Mouse (Mus musculus) c-Kit-positive CD71-positive TER-119-negative erythroid progenitor cells, embryonic 14.5 days (primary cell): ENCODE results near the gene Taok1.
"Not testable (repeated sequence)": the region's sequence is repeated elsewhere in the genome, so short reads cannot be mapped to it uniquely, and the experiment has no call there.

Experiments
- DNase-seq: peaks from one replicate; pipeline ENCODE4 v3.0.0-alpha.2; 2013; ENCODE audit warnings: low read depth

Gene Taok1

DNA sequence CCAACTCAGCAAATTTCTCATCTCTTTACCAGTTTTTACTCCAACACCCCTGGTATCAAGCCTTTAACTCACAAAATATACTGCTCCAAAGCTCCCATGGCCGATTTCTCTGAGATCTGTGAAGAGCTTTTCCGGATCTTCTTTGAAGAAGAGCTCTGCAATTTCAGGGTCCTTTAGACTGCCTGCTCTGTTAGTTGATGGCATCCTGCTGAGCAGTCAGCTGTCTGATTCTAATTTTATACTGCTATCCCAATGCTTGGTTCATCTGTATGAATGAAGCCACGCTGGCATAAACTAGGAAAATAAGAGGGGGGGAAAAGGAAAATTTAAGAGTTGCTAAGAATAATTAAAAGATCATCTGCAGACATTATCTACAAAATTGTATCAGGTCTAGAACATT lies 22.4 kb downstream of the Taok1 start:
- DNase-seq, result no peak

DNA sequence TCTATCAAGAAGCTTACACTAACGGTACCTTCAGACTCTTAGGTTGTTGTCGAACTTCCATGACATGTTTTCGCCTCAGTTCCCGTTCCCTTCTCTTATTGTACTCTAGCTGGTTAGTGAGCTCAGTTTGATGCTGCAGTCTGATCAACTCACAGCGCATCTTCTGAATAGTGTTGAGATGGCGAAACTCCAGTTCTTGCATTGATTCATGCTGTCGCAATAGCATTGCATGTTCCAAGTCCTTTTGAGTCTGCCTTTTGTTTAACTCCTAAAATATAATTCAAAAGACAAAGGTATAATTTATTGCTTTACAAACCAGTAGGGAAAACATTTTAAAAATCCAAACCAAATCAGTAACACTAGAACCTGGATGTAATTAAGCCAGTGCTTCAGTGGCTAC lies 62.4 kb downstream of the Taok1 start:
- DNase-seq, result no peak

DNA sequence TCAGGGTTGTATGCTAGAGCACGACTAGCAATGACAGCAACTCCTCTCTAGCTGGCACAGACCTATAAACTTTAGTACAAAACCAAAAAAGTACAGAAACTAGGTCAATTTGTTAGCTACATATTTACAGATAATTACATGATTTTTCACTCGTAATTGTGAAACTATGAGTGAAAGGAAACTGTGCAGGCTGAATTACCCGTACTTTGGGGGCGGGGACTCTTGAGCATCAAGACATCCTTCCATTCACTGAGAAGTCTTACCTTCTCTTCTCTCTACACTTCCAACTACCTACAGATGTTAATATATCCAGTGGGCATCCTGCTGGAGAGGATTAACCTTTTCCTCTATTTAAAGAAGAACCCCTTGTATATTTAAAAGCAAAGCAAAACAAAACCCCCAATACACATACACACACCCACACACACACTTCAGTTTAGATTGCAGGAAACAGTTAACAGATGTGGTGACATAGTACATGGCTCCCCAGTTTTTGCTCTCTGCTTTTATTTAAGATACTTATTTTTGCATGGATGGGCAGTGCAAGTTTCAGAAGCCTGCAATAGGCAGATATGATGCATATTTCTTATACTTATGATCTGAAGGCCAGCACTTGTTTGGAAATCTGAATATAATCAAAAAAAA lies 75.3 kb downstream of the Taok1 start:
- no peak for DNase-seq

DNA sequence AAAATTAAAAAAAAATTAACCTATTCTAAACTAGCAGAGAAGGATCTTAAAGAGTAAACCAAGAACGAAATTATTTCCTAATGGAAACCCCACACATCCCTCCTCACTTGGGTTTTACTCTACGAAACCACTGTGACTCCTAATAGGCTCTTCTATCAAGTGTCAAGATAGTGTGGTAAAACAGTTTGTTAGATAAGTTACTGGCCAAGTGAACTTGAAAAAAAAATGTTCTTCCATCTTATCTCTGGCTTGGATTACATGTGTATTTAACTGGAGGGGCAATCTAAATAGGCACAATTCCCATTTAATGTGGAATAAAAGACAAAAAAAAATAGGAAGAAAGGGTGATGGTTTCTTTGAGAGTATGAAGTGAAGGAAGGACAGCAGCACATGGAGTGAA lies 76.8 kb downstream of the Taok1 start:
- DNase-seq, result no peak

DNA sequence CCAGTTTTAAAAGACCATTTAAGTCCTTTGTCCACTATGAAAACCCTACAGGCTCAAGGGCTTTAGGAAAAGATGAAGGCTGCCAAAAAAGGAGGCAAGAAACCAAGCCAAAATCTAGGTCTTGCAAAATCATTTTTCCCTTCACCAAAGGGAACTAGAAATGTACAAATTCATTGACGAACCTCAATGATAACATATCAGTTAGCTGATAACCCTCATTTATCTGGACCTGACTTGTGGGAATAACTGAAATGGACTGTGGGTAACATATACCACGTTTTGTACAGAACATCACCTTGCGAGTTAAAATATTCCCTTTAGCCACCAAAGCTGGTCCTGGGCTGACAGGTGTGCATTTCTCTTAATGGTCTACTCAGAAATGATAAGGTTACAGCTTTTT lies 78.0 kb downstream of the Taok1 start:
- DNase-seq, result no peak

DNA sequence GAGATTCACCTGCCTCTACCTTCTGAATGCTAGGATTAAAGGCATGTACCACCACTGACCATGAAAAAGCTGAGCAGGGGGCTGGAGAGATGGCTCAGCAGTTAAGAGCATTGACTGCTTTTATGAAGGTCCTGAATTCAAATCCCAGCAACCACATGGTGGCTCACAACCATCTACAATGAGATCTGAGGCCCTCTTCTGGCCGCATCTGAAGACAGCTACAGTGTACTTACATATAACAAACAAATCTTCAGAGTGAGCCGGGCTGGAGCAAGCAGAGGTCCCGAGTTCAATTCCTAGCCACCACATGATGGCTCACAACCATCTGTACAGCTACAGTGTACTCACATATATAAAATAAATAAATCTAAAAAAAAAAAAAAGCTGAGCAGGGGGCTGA lies 79.2 kb downstream of the Taok1 start:
- not testable (repeated sequence) for DNase-seq

DNA sequence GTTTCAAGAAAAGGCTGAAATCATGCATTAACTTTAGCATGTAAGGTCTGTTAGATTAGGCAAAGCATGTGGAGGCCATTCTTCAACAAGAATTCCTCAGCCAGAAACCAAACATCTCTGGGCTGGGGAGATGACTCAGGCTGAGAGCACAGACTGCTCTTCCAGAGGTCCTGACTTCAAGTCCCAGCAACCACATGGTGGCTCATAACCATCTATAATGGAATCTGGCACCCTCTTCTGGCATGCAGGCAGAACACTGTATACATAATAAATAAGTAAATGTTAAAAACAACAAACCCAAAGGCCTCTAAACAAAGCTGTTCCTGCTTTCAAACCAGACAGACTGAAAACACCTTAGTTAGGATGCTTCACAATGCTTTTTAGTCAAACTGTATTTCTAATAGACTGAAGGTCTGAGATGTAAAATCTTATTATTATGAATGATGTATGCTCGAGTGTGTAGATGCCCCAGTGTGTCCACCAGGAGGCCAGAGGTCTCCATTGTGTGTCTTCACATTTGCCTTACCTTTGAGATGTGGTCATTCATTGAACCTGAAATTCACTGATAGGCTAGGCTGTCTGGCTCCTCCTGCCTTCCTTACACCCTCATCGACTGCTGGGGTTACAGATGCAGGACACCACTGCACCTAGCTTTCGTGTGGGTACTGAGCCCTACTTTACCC lies 81.7 kb downstream of the Taok1 start:
- DNase-seq, result no peak

DNA sequence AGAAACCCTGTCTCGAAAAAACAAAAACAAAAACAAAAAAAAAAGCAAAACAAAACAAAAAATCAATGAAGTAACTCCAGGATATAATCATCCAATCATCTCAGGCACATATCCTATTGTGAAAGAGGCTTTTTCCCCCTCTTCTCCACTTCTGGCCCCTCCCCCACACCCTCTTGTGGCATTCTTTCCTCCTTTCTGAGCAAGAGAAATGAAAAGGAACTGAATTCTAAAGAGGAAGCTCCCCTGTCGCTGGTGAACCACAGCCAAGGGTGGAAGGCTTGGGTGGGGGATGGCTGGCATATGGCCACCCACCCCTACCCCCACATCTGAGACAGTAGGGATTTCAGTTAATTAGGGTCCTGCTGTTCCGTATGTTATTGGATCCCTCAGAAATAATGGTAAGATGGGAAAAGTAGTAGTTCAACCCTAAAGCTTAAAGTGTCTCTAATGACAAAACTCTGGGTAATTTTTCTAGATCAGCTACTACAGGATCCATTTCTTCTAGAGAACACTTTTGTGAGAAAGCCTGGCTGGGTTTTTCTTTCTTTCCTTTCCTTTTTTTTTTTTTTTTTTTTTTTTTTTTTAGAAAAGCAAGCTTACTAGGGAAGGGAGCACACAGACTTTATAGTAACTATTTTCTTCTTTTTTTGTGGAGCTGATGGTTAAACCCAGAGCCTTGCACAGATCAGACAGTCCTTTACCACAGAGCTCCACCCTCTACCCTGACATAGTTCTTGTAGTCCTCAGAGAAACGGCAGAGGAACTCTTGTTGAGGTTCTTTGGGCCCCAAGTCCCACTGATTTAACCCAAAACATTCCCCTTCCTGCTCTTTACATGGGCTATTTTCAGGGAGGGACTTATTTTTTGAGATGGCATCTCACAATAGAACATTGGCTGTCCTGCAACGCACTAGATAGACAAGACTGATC lies 86.8 kb downstream of the Taok1 start:
- DNase-seq, result no peak

DNA sequence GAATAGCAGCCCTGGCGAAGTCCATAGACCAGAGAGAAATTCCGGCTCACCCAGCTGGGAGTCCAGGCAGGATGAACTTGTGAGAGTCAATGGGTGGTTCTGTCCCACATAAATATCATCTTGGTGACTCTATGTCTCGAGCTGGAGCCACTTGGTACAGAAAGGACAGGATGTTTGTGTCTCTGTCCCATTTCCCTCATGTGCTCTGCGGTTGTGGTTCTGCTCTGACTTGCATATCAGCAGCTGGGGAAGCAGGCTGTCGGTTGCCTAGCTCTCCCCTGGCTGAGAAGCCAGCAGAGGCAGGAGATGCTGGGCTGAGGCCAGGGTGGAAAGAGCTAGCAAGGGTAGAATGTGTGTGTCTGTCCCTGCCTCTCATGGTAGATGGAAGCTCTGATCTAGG lies 88.6 kb downstream of the Taok1 start, which contains the start of gene Gm10392:
Gene Gm10392 (minus strand): TSS at position 156 of the 400 bp plus-strand sequence.
- DNase-seq, result no peak

DNA sequence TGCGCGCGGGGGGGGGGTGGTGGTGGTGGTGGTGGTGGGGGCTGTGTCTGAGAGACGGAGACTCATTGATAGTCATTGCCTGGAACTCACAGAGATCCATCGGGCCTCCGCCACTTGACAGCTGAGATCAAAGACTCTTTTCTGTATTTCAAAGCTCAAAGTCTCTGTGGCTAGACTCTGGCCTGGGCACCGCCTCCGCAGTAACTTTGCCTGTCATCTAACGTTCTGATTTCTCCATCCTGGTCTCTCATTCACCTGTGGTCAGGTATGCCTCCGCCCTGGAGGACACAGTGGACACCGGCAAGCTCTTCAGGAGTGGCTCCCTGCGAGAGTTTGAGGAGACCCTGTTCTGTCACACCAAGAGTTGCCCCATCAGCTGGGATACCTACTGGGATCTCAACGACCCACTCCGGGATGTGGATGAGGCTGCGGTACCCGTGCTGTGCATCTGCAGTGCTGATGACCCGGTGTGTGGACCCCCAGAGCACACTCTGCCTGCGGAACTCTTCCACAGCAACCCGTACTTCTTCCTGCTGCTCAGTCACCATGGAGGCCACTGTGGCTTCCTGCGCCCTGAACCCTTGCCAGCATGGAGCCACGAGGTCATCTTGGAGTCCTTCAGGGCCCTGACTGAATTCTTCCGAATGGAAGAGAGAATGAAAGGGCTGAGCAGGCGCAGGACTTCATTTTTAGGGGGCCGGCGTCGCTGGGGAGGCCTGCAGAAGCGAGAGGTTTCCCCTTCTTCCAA lies 89.4 kb downstream of the Taok1 start:
- no peak for DNase-seq

DNA sequence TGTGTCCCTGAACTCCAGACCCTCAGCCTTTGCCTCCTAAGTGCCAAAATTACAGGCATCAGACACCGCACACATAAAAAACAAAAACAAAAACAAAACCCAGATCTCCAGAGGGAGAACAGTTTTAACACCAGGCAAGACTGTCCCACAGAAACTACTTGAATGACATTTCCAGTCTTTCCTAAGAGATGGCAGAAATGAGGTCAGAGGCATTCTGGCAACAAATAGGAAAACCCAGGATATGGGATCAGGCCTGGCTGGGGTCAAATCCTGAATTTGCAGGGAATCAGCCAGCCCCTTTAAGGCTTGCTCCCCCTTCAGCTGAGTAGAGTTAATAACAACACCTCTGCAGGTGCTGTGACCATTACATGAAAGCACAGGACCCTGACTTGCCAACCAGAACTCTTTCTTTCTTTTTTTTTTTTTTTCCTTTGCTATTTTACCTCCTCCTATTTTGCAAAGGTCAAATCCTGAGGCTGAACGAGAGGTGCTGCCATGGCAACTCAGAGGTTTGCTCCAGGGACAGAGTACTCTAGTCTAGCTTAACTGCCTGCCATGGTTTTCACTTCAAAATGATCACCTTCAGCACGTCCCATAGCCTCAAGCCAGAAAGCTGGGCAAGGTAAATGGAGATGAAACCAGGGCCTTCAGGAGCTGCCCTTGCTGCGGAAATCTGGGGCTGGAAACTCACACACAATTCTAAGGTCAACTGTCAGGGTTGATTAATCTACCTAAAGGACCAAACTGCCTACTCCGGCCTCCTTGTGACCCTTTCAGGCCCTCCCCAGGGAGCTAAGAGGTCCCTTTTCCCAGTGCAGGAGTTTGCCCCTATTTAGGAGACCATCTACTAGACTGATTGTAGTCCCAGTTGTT lies 90.8 kb downstream of the Taok1 start:
- no peak for DNase-seq

DNA sequence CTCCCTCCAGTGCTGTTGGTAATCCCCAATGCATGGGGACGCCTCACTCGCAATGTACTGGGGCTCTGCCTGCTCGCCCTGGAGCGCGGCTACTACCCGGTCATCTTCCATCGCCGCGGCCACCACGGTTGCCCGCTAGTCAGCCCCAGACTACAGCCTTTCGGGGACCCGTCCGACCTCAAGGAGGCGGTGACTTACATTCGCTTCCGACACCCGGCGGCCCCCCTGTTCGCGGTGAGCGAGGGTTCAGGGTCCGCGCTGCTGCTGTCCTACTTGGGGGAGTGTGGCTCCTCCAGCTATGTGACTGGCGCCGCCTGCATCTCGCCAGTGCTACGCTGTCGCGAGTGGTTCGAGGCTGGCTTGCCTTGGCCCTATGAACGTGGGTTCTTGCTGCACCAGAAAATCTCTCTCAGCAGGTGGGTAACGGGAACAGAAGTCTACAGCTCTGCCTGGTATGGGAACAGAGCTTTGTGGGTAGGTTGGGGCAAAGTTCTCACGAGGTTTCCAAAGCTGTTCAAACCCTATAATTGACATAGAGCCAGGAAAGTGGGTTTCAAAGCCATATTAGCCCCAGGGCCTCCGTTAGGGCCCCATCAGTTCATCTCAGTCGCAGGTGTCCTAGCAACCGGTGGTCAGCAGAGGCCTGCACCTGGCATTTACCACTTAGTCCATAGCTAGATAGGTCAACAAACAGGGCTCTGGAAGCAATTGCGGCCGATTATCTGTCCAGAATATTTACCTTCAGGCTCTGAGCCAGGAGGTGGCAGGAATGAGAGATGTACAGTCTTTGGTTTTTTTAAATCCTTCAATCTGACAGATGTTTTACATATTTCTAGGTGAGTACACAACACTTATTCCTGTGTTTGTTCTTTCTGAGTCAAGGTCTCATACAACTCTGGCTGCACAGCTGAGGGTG lies 91.7 kb downstream of the Taok1 start, which contains the start of gene Trp53i13:
Gene Trp53i13 (minus strand): TSS at position 344 of the 916 bp plus-strand sequence.
- DNase-seq, result no peak

DNA sequence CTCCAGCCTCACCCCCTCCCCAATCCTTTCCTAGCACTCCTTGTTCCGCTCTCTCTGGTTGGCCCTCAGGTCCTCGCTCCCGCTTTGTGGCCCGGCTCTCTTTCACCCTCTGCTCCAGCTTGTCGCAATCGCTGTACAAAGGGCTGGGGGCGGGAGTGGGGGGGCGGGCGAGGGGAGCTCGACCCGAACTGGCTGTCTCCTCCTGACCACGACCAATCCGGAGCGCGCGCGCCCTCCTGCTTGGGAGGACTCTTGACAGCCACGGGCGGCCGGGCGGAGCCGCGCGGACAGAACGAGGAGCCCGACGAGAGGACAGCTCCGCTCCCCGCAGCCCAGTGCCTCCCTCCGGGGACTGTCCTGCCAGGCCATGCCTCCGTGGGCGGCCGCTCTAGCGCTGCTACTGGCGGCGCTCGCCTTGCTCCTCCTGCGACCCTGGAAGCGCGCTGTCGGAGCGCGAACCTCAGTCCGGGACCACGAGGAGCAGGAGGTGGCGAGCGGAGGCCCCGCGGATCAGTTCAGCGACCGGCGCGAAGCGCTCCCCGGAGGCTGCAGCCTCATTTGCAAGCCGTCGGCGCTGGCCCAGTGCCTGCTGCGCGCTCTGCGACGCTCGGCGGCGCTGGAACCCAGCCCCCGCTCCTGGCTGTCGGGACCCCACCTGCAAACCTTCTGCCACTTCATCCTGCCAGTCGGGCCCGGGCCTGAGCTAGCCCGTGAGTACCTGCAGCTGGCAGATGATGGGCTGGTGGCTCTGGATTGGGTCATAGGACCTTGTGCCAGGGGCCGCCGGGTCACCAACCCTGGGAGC lies 92.6 kb downstream of the Taok1 start, which contains the start of gene Abhd15:
Gene Abhd15 (plus strand): TSS at position 290 of the 805 bp plus-strand sequence.
- no peak for DNase-seq

DNA sequence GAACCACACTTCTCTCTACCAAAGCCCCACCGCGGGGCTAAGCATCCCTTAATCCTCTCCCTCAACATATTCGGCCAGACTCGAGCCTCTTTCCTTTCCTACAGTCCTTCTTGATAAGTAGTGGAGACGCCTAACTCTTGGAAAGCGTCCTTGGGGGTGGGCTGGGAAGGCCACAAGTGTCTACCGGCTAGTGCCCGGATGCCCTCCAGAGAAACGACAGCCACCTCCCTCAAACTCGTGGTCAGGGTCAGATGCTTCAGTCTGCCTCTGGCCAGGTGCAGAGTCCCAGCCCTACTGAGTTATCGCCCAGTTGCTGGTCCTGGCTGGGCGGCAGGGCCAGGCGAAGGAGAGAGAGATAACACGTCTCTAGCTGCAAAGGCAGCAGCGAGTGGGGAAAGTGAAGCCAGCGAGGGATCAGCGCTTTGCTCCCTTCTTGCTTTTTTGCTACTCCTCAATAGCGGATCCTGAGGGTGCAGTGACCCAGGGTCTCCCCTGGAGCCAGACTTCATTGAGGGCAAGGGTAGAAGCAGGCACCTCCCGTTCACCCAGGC lies 93.3 kb downstream of the Taok1 start:
- DNase-seq, result no peak

DNA sequence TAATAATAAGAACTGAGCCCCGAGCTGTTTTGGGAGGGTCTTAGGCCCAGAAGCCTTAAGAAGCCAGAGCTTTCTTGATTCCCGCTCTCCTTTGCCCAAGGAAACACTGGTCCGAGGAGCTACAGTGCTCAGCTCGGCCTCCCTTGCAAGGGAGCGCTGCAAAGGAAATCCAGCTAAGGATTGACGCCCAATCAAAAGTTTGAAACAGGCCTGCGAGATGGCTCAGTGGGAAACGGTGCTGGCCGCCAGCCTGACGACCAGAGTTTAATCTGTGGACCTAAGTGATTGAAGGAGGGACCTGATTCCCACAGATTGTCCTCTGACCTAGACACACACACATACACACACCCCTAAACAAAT lies 93.8 kb downstream of the Taok1 start:
- no peak for DNase-seq

DNA sequence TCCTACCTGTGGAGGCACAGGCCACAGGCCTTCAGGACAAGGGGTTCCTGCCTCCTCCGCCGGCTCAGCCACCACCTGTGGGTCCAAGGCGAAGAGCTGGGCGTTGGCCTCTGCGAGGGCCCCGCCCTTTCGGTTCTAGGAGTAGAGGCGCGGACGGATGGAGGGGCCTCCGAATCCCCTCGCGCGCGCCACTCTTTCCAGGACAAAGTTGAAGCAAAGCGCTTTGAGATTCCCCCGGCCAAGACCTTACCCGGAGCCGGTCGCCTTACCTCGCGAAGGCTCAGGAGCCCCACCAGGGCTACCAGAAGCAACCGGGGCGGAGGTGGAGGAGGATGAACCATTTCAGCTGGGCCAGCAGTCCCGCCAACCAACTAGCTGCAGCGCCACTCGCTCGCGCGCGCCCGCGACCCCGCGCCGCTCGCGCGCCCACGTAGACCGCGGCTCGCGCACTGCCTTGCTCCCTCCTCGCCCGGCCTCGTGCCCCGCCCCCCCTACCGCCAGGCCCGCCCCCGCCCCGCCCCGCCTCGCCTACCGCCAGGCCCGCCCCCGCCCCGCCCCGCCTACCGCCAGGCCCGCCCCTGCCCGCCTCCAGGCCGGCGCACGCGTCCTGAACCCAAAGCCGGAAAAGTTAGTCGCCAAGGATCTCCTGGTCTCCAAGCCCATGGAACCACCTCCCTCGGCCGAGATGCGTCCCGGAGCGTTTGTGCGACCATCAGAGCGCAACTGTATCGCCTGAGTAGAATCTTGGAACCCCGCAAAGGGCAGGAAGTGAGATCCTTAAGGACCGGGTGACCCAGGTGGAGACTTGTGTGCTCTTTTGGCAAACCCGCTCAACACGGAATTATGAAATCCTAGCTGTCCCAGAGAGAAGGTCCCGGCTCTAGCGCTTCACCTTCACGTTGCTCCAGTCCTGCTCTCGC lies 94.5 kb downstream of the Taok1 start:
- DNase-seq, result no peak

DNA sequence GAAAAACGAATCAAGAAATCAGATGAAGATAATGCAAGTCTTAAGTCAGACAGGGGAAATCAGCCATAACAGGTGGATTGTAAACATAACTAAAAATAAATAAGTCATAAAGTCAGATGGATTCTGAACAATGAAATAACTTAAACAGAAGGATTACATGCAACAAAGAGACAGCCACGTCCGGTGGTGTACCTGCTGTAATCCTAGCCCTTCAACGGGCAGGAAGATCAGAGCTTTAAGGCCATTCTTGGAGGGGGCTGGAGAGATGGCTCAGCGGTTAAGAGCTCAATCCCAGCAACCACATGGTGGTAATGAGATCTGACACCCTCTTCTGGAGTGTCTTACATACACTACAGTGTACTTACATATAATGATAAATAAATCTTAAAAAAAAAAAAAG lies 96.3 kb downstream of the Taok1 start:
- DNase-seq, result no peak
